Mouse (Mus musculus) bone marrow, adult 2 months (tissue): ENCODE results near the gene Apobec2. TPM values are rescaled to one million over a fixed set of nuclear protein-coding genes. Genes with fewer than 3 reads are reported as not detected.

Experiments used
- H3K27ac ChIP-seq: fragments of 200-500 bp; 2 replicates; pipeline ENCODE4 v1.5.1; 2012; ENCODE audit warnings: low read depth, mild to moderate bottlenecking, control low read depth, inconsistent platforms, low read length; ENCODE audit not compliant: control insufficient read depth, poor library complexity, insufficient read depth
- H3K4me1 ChIP-seq: fragments of 200-500 bp; 2 replicates; pipeline ENCODE4 v1.6.1; 2011; ENCODE audit warnings: low read length; ENCODE audit not compliant: control insufficient read depth, insufficient read depth
- H3K4me3 ChIP-seq: fragments of 200-500 bp; replicated peaks from 2 replicates; pipeline ENCODE3; 2011; ENCODE audit warnings: mild to moderate bottlenecking, low read depth, low read length, control low read depth; ENCODE audit not compliant: control insufficient read depth
- CTCF ChIP-seq: fragments of 200-500 bp; IDR thresholded peaks from 2 replicates; pipeline ENCODE4 v1.5.1; 2011; ENCODE audit warnings: low read length, control low read depth; ENCODE audit not compliant: control insufficient read depth, insufficient read depth
- POLR2A ChIP-seq: fragments of 200-500 bp; IDR thresholded peaks from 2 replicates; pipeline ENCODE4 v1.6.1; 2011; ENCODE audit warnings: low read depth, mild to moderate bottlenecking, control low read depth, low read length, borderline replicate concordance; ENCODE audit not compliant: control insufficient read depth
- WGBS: fragments of 180-500 bp; shearing (Covaris S2); methylation state at CpG from one replicate; pipeline ENCODE4 v1.1.7; 2018; 5-methylcytosine and 5-hydroxymethylcytosine counted together
- polyA plus RNA-seq: library from polyadenylated mRNA; stranded (reverse); fragments of >200 nt; gene quantifications from 2 replicates; pipeline ENCODE4 v1.2.4, GENCODE M21; 2011; ENCODE audit warnings: low replicate concordance; ENCODE audit not compliant: missing spikeins, insufficient read depth, insufficient read length

Gene Apobec2
- polyA plus RNA-seq, 1 experiment, result not detected

- Histone ChIP-seq H3K4me1 (no peaks in the 10 kb centered on the region), H3K4me3 (no peak overlapping the region), H3K27ac (no peak overlapping the region)
- 18% methylated on average over 13 of the region's 13 CpGs for WGBS
- TF ChIP-seq POLR2A, result no peak
- no peak for TF ChIP-seq CTCF
Observed at GRCm38 (mm10) chr17:48457971-48458653, 25.4 kb upstream of the Apobec2 start.

DNA sequence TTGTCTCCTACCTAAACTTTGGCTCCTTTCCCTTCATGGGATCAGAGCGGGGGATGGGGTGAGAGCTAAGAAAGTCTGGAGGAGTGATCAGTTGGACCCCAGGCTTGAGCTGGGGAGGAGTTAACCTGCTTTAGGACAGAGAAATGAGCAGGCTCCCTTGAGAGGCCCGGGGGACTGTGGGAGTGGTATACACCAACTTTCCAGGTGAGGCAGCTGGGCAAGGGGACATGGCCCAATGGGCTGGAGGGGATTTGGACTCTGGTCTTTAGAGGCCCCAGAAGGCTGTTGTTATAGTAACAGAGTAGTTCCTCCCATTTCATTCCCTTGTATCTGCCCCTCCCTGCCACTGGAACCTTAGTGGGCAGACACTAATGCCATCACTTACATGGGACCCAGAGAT is 23.2 kb upstream of the Apobec2 start:
- TF ChIP-seq CTCF (no peak), POLR2A (no peak)
- 86% methylated on average over 2 of the region's 2 CpGs for WGBS
- H3K27ac ChIP-seq, result no peak overlapping the region
- no peak overlapping the region for H3K4me3 ChIP-seq
- H3K4me1 ChIP-seq, result no peaks in the 10 kb centered on the region

DNA sequence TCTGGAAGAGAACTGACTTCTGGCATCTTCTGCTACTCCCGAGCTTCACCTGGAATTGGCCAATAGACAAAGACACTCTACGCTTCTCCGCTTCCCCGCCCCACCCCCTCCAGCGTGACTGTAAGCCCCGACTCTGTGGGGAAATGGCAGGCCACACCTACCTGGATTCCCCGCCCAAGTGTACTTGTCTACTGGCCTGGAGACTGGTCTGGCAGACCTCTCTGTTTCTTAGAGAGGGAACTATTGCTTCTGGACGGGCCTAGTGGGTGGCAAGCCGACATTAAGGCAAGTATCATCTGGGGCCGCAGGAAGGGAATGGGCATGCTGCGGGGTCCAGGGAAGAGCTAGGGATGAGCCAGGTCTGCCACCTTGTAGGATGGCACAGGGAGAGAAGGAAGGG is 22.0 kb upstream of the Apobec2 start, which contains the start of gene Unc5cl:
Gene Unc5cl, plus strand, starts transcription at position 214 of the 400 bp plus-strand sequence.
- Histone ChIP-seq H3K27ac (no peak within 1 kb of the TSS), H3K4me1 (no peaks in the 10 kb centered on the region; the same call in 1 of the 2 replicates), H3K4me3 (no peak within 1 kb of the TSS)
- no peak for TF ChIP-seq CTCF
- no peak for TF ChIP-seq POLR2A
- whole genome bisulfite sequencing, result 69% methylated on average over 11 of the region's 11 CpGs

DNA sequence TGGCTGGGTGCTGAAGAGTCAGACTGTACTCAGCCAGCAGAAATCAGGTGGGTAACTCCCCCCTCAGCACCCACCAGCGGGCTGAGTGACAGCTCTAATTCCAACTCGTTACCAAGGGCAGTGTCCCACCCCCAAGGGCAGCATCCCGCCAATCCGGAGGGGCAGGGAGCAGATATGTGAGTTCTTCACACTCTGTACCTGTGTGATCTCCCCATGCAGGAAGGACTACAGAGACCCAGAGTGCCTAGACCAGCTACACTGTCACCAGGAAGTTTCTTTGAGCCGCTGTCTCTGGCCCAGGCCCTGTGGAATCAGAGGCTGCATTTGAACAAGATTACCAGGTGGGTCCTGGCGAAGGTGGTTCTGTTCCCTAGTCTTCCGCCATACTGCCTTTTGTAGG is 21.5 kb upstream of the Apobec2 start:
- H3K27ac ChIP-seq, result no peak overlapping the region

GRCm38 (mm10) chr17:48453489-48453888 is 20.8 kb upstream of the Apobec2 start:
- H3K27ac ChIP-seq, result no peak overlapping the region
- H3K4me3 ChIP-seq, result no peak overlapping the region
- no peaks in the 10 kb centered on the region; the same call in 1 of the 2 replicates for H3K4me1 ChIP-seq
- TF ChIP-seq CTCF, result peak; percentile 48; the same call in 1 of the 2 replicates
- TF ChIP-seq POLR2A, result no peak
- WGBS, result 77% methylated on average over 7 of the region's 7 CpGs

More for the DNA sequence above, 21.5 kb upstream of the Apobec2 start:
- TF ChIP-seq POLR2A, result no peak
- TF ChIP-seq CTCF, result no peak
- no peaks in the 10 kb centered on the region; the same call in 1 of the 2 replicates for H3K4me1 ChIP-seq
- WGBS, result 77% methylated on average over 7 of the region's 7 CpGs
- H3K4me3 ChIP-seq, result no peak overlapping the region

DNA sequence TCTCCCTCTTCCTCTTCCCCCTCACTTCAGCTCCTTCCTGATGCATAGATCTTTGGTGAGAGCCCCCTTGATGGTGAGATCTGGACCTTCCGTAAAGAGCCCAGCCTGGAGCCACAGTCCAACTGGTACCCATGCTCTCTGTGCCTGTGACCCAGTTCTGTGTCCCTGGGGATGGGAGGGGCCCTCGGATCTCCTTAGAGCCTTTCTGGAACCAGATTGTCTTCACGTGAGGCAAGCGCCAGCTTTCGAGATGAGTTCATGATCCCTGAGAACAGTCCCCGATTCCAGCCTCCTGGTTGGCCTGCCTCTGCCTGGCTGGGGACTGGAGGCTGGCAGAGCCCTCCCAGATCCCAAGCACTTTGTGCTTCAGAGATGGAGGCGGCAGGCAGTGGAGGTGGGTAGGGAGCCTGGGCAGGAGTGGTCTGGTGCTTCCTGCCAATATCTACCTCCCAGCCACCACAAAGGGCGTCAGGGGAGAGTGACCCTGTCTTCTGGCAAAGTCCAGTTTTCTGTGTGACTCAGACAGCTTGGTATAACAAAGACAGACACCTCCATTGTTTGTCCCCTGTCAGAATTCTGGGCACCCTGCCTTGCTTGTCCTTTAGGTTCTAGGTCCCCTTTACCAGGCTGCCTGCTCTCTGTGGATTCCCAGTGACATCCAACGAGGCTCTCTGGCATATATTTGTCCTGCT is 19.2 kb upstream of the Apobec2 start:
- Histone ChIP-seq H3K4me1 (no peaks in the 10 kb centered on the region; the same call in 1 of the 2 replicates), H3K4me3 (peak overlapping the region; percentile 75), H3K27ac (peak overlapping the region; percentile 86)
- TF ChIP-seq CTCF (no peak), POLR2A (no peak)
- WGBS, result 65% methylated on average over 9 of the region's 9 CpGs

DNA sequence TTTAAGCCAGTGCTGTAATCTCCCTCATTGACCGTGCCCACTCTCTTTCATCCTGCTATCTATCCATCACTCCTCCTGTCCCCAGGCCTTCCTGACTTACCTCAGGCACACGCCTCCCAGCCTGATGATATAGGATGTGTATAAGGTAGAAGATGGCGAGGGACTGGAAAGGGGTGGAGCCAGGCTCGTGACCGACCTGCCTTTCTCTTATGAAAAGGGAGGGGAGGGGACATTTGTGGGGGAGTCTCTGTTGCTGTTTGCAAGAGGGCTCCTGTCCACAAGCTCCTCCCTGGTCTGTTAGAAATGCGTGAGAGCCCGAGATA is 18.6 kb upstream of the Apobec2 start, which contains the start of gene Tspo2:
Gene Tspo2, minus strand, starts transcription at position 170 of the 323 bp plus-strand sequence.
- H3K27ac ChIP-seq, result peak within 1 kb of the TSS; percentile 86
- 48% methylated on average over 7 of the region's 7 CpGs for WGBS
- H3K4me3 ChIP-seq, result peak within 1 kb of the TSS; percentile 75
- no peaks in the 10 kb centered on the region; the same call in 1 of the 2 replicates for H3K4me1 ChIP-seq
- TF ChIP-seq CTCF (no peak), POLR2A (peak; percentile 51; the same call in 1 of the 2 replicates)

DNA sequence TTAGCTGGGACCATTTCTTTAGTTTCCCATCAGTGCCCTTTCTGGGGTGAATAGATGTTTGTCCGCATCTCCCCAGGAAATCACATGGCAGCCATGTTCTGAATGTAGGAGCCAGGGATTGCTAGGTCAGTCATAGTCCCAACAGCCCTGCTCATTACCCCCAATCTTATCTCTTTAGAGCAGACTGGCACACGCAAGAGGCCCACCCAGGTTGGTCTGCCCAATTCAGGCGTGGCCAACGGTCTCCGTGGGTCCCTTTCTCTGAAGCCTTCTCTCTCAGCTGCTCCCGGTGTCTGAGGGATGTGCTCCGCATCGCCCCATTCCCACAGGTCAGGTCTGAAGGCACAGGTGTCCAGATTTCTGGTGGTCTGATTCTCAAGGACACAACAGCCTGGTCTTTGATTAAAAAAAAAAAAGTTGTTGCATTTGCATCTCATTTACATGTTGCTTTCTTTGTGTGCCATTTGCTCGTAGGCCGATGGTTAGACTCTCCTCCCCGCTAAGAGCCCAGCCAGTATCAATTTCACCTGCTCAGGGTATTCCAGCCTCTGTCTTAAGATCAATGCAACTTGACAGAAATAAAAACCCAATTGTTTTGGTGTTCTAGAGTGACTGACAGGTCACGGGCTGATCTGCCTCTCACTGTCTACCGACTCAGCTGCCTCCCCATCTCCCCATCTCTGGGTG is 18.1 kb upstream of the Apobec2 start:
- no peaks in the 10 kb centered on the region; the same call in 1 of the 2 replicates for H3K4me1 ChIP-seq
- peak overlapping the region; percentile 86 for H3K27ac ChIP-seq
- peak overlapping the region; percentile 75 for H3K4me3 ChIP-seq
- WGBS, result 57% methylated on average over 13 of the region's 13 CpGs
- TF ChIP-seq CTCF (no peak), POLR2A (peak; percentile 90)
